Mouse (Mus musculus): Measurements from ENCODE around the gene Irf6.
A peak's percentile ranks its signal among the peaks of the same experiment; 100 is the strongest.

Gene Irf6

GRCm38 (mm10) chr1:193200640-193201382 lies 47.9 kb downstream of the Irf6 start:
- no peak for DNase-seq (ENCODE audit: low spot score)

- no peak for DNase-seq (ENCODE audit: low spot score)
Measured at GRCm38 (mm10) chr1:193201383-193201778, 48.5 kb downstream of the Irf6 start, which contains the start of gene Traf3ip3. Gene Traf3ip3 (minus strand): TSS chr1:193201703.

GRCm38 (mm10) chr1:193203821-193204220 lies 50.9 kb downstream of the Irf6 start:
- DNase-seq (ENCODE audit: low spot score) = no peak

DNA sequence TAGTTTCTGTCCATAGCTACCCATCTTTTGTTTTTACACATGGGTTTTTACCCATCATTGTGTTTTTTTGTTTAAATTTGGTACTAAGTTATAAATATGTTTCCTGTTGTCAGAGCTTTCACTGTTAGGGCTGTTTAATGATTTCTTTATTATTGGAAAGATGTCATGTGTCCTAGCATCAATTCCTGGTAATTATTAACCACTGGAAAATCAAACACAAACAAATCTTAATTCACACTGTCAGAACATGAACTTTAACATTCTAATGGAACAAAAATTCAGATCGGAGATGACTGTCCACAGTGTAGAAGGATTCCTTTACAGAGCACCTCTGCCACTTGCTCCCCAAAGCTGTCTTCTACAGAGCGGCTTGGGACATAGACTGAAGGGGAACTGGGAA lies 52.5 kb downstream of the Irf6 start:
- no peak for DNase-seq (ENCODE audit: low spot score)

GRCm38 (mm10) chr1:193207503-193207902 lies 54.6 kb downstream of the Irf6 start, which contains the start of gene Lamb3:
Gene Lamb3 (plus strand): TSS chr1:193207699.
- DNase-seq (ENCODE audit: low spot score) = no peak

DNA sequence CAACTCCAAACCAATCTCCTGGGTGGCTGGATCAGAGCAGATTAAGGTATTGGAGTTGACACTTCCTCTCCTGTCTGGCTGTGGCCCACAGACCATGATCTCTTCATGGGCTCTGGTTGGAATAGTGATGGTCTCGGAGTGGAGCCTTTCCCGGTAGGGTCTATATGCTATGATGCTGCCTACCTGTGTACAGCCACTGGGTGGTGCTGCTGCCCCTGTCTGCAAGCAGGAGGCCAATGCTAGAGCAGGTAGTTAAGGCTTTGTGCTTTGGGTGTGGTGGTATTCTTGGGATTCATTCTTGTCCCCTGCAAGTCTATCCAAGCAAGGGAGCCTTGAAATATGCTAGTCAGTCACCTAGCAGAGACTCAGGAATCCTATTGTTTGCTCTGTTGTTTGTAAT lies 55.3 kb downstream of the Irf6 start:
- DNase-seq (ENCODE audit: low spot score) = peak; percentile 59

GRCm38 (mm10) chr1:193211371-193211770 lies 58.5 kb downstream of the Irf6 start:
- no peak for DNase-seq (ENCODE audit: low spot score)

- no peak for DNase-seq (ENCODE audit: low spot score)
Measured at GRCm38 (mm10) chr1:193214053-193214452, 61.1 kb downstream of the Irf6 start.

DNA sequence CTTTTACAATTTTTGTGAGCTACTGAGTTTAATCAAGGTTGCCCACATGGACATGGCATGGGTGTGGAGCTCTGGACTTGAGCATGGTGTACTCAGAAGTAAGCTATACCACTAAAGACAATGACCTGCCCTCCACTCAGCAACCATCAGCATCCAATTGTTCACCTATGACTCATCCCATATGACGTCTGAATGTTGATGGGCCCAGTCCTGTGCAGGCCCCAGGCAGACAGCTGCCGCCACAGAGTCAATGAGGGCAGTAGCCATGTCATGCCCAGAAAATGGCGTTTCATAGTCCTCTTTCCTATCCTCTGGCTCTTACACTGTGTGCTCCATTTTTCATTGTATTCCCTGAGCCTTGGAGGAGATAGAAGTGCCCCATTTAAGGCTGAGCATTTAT lies 63.1 kb downstream of the Irf6 start:
- DNase-seq (ENCODE audit: low spot score) = no peak

DNA sequence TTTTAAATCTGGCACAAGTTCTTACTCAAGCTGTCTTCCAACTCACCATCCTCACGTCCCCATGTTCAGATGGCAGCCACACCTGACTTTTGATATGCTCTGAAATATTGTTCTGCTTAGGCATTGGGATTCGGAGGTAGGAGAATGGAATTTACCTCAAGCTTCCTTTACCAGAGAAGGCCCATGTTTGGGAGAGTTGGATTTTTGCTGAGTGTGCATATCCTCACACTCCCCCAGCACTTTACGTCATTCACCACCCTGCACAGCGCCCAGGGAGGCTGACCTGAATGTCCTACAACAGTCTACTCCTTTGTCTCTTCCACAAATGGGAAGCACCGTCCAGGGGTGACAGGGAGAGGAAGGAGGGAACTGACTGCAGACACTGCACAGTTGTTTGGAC lies 67.5 kb downstream of the Irf6 start:
- DNase-seq (ENCODE audit: low spot score) = no peak

Measured in testis, postnatal 10 days (tissue).